ENCODE assay signal across 8 mouse cellular contexts in genomic region chr17:34077549-34077948, GRCm38 (mm10). TPM values are rescaled to one million over a fixed set of nuclear protein-coding genes. Genes with fewer than 3 reads are reported as not detected.
A peak's percentile ranks its signal among the peaks of the same experiment; 100 is the strongest.
DNase-seq lines count a peak whose midpoint lies in the region; TF ChIP-seq lines count a peak whose summit lies in the region.

No protein-coding gene starts in this region.

- no peaks in the 10 kb centered on the region for H3K36me3 ChIP-seq in spleen, adult 2 months (ENCODE audit: control insufficient read depth, insufficient read depth, low read length)

- TF ChIP-seq POLR2A in cerebellum, adult 2 months (IDR thresholded peaks at IDR 0.05; ENCODE audit: borderline replicate concordance, insufficient read depth, low read length), result no peak
- TF ChIP-seq POLR2A in spleen, adult 2 months (IDR thresholded peaks at IDR 0.05; ENCODE audit: low read depth, low read length), result no peak

- H3K4me1 ChIP-seq in cerebellum, adult 2 months (ENCODE audit: control insufficient read depth, insufficient read depth, low read length), result no peaks in the 10 kb centered on the region
- peaks cover 3% of the 10 kb centered on the region; the same call in 1 of the 2 replicates for H3K4me1 ChIP-seq in spleen, adult 2 months (ENCODE audit: control insufficient read depth, insufficient read depth, insufficient read length)

- WGBS in cerebellum, adult 2 months, result under 1% methylated on average over 9 of the region's 9 CpGs
- WGBS in spleen, adult 2 months, result under 1% methylated on average over 9 of the region's 9 CpGs

- H3K27ac ChIP-seq in cerebellum, adult 2 months (ENCODE audit: insufficient read depth, low read length), result no peak overlapping the region
- H3K27ac ChIP-seq in gastrocnemius, adult 2 months, result no peak overlapping the region
- H3K27ac ChIP-seq in layer of hippocampus, adult 2 months, result no peak overlapping the region
- no peak overlapping the region for H3K27ac ChIP-seq in spleen, adult 2 months (ENCODE audit: insufficient read depth, low read length)

- peak; percentile 53; the same call in 1 of the 2 replicates for TF ChIP-seq CTCF in cerebellum, adult 2 months (IDR thresholded peaks at IDR 0.05; ENCODE audit: borderline replicate concordance, insufficient read depth, low read depth, low read length)
- TF ChIP-seq CTCF in gastrocnemius, adult 2 months (IDR thresholded peaks at IDR 0.05), result peak; percentile 79
- TF ChIP-seq CTCF in layer of hippocampus, adult 2 months (conservative IDR thresholded peaks at IDR 0.05), result peak; percentile 88
- TF ChIP-seq CTCF in spleen, adult 2 months (IDR thresholded peaks at IDR 0.05; ENCODE audit: extremely low read depth, insufficient read depth, insufficient read length, insufficient replicate concordance), result peak; percentile 58; the same call in 1 of the 2 replicates

- H3K4me3 ChIP-seq in cerebellum, adult 2 months (replicated peaks; ENCODE audit: insufficient read depth, low read depth, low read length), result no peak overlapping the region
- H3K4me3 ChIP-seq in gastrocnemius, adult 2 months, result peak overlapping the region; percentile 51
- no peak overlapping the region for H3K4me3 ChIP-seq in layer of hippocampus, adult 2 months
- no peak overlapping the region for H3K4me3 ChIP-seq in spleen, adult 2 months (ENCODE audit: extremely low read depth, insufficient read depth, insufficient read length)

- no peaks in the 10 kb centered on the region for H3K27me3 ChIP-seq in cerebellum, adult 2 months (ENCODE audit: control insufficient read depth, insufficient read depth, low read length)
- H3K27me3 ChIP-seq in spleen, adult 2 months (ENCODE audit: control insufficient read depth, insufficient read depth, low read length), result peaks cover 2% of the 10 kb centered on the region; the same call in 1 of the 2 replicates

- intact Hi-C loops in gastrocnemius, adult 2 months (cut with DNase I), result loop anchor here (1.0 kb wide), 1 partner anchor 92 kb away; no protein-coding TSS in a partner anchor

- peak; percentile 54 to 84 for DNase-seq in heart, adult 18-20 months
- DNase-seq in heart, adult 11 months, result no peak
- peak; percentile 88 for DNase-seq in MN1 (ENCODE audit: low spot score)
- peak; percentile 45 to 49 for DNase-seq in cerebellum, adult 2 months
- peak; percentile 64 for DNase-seq in gastrocnemius, adult 2 months
- DNase-seq in layer of hippocampus, adult 2 months (ENCODE audit: low spot score in 2 of 2), result peak; percentile 66 to 80
- peak; percentile 71 for DNase-seq in lung, postnatal 25 days (ENCODE audit: low spot score)
- DNase-seq in spleen, adult 2 months (ENCODE audit: low read depth in 1 of 2, low spot score in 2 of 2), result peak; percentile 66 to 70

RNA-seq across cellular contexts. Expression of gene H2-Oa, which starts 14.6 kb away (rescaled TPM):
- 1 to 10 TPM in 1 of 2 experiments, not detected in 1; 1.6 TPM for total RNA-seq in heart, adult 18-20 months (2021)
- polyA plus RNA-seq in cerebellum, adult 2 months (2012; rRNA removed), result 0.25 and 0.34 TPM in 2 replicates
- total RNA-seq in gastrocnemius, adult 2 months (2021), result not detected
- under 1 TPM in 1 of 2 experiments, not detected in 1; 0.44 TPM for total RNA-seq in layer of hippocampus, adult 2 months (2021)
- 228 and 326 TPM in 2 replicates for polyA plus RNA-seq in spleen, adult 2 months (2012; rRNA removed)

RNA-seq across cellular contexts. Expression of gene Col11a2, which starts 38.3 kb away (rescaled TPM):
- total RNA-seq in heart, adult 18-20 months (2021), result 1 to 10 TPM in 1 of 2 experiments, under 1 TPM in 1; 0.55 to 1.7 TPM
- polyA plus RNA-seq in cerebellum, adult 2 months (2012; rRNA removed), result 12.2 and 15.2 TPM in 2 replicates
- 1 to 10 TPM; 3.0 to 9.6 TPM for total RNA-seq in gastrocnemius, adult 2 months (2021)
- total RNA-seq in layer of hippocampus, adult 2 months (2021), result 10 to 100 TPM; 18.9 to 23.1 TPM
- 4.7 and 6.4 TPM in 2 replicates for polyA plus RNA-seq in spleen, adult 2 months (2012; rRNA removed)

RNA-seq across cellular contexts. Expression of gene H2-DMa, which starts 41.8 kb away (rescaled TPM):
- total RNA-seq in heart, adult 18-20 months (2021), result 1 to 10 TPM; 5.9 to 7.2 TPM
- 13.2 and 13.6 TPM in 2 replicates for polyA plus RNA-seq in cerebellum, adult 2 months (2012; rRNA removed)
- total RNA-seq in gastrocnemius, adult 2 months (2021), result 1 to 10 TPM; 3.0 to 3.1 TPM
- total RNA-seq in layer of hippocampus, adult 2 months (2021), result 10 to 100 TPM; 26.2 to 33.1 TPM
- polyA plus RNA-seq in spleen, adult 2 months (2012; rRNA removed), result 302 and 363 TPM in 2 replicates

RNA-seq across cellular contexts. Expression of gene Brd2, which starts 44.9 kb away (rescaled TPM):
- total RNA-seq in heart, adult 18-20 months (2021), result 10 to 100 TPM; 64.5 to 79.0 TPM
- 188 and 209 TPM in 2 replicates for polyA plus RNA-seq in cerebellum, adult 2 months (2012; rRNA removed)
- 10 to 100 TPM; 70.3 to 88.9 TPM for total RNA-seq in gastrocnemius, adult 2 months (2021)
- 100 to 1,000 TPM; 196 to 200 TPM for total RNA-seq in layer of hippocampus, adult 2 months (2021)
- polyA plus RNA-seq in spleen, adult 2 months (2012; rRNA removed), result 97.9 and 112 TPM in 2 replicates

RNA-seq across cellular contexts. Expression of gene Rxrb, which starts 45.9 kb away (rescaled TPM):
- total RNA-seq in heart, adult 18-20 months (2021), result 10 to 100 TPM; 42.3 to 45.4 TPM
- polyA plus RNA-seq in cerebellum, adult 2 months (2012; rRNA removed), result 78.0 and 83.2 TPM in 2 replicates
- total RNA-seq in gastrocnemius, adult 2 months (2021), result 10 to 100 TPM; 40.5 to 41.7 TPM
- total RNA-seq in layer of hippocampus, adult 2 months (2021), result 10 to 100 TPM; 80.6 to 85.5 TPM
- 76.9 and 99.7 TPM in 2 replicates for polyA plus RNA-seq in spleen, adult 2 months (2012; rRNA removed)
